Mouse (Mus musculus): ENCODE data around the gene Upp1. TPM values are rescaled to one million over a fixed set of nuclear protein-coding genes. Genes with fewer than 3 reads are reported as not detected.

Gene Upp1
- polyA plus RNA-seq, 1 experiment from 2014 or later: 37.6 TPM

Other genes starting within 250 kb of the Upp1 start
- gene Pkd1l1, start 144.8 kb upstream of the Upp1 start, polyA plus RNA-seq (2015; fragmentation: Nextera tagmentation; extraction: Ambion mirVana): 0.06 and 0.16 TPM in 2 replicates
- gene Hus1, start 106.9 kb upstream of the Upp1 start, polyA plus RNA-seq (2015; fragmentation: Nextera tagmentation; extraction: Ambion mirVana): 13.2 and 13.3 TPM in 2 replicates
- 5.5 and 6.0 TPM in 2 replicates for gene Gm11992, start 69.5 kb upstream of the Upp1 start, polyA plus RNA-seq (2015; fragmentation: Nextera tagmentation; extraction: Ambion mirVana)
- 0.85 and 1.2 TPM in 2 replicates for gene Sun3, start 69.1 kb upstream of the Upp1 start, polyA plus RNA-seq (2015; fragmentation: Nextera tagmentation; extraction: Ambion mirVana)
- 0.01 TPM in 2 replicates for gene Abca13, start 73.8 kb downstream of the Upp1 start, polyA plus RNA-seq (2015; fragmentation: Nextera tagmentation; extraction: Ambion mirVana)

All from heart, embryonic 16.5 days (tissue).